Mouse (Mus musculus) brown adipose tissue, adult 24 weeks (tissue): Measurements from ENCODE around the gene Gne. TPM values are rescaled to one million over a fixed set of nuclear protein-coding genes. Genes with fewer than 3 reads are reported as not detected.
"Not testable (repeated sequence)": the region's sequence is repeated elsewhere in the genome, so short reads cannot be mapped to it uniquely, and the experiment has no call there.

Source experiments
- H3K27ac ChIP-seq: fragments of 200-500 bp; replicated peaks from 2 replicates; pipeline ENCODE4 v1.5.1; 2012; ENCODE audit warnings: low read depth, mild to moderate bottlenecking, low read length
- H3K4me1 ChIP-seq: fragments of 200-500 bp; 2 replicates; pipeline ENCODE4 v1.6.1; 2012; ENCODE audit warnings: low read length, mixed read lengths; ENCODE audit not compliant: control insufficient read depth, insufficient read depth, insufficient read length
- H3K4me3 ChIP-seq: fragments of 200-500 bp; 2 replicates; pipeline ENCODE4 v1.5.1; 2012; ENCODE audit warnings: low read depth, mild to moderate bottlenecking, low read length, moderate library complexity; ENCODE audit not compliant: insufficient read depth
- polyA plus RNA-seq: library from polyadenylated mRNA; stranded (reverse); fragments of >200 nt; gene quantifications from 2 replicates; pipeline ENCODE4 v1.2.4, GENCODE M21; 2012; ENCODE audit not compliant: missing spikeins, insufficient read depth, insufficient read length

Gene Gne
- polyA plus RNA-seq, 1 experiment, result 17.4 TPM

GRCm38 (mm10) chr4:44062062-44062461, 21.9 kb downstream of the Gne start:
- no peak overlapping the region for H3K27ac ChIP-seq
- peaks cover 4% of the 10 kb centered on the region; the same call in 1 of the 2 replicates for H3K4me1 ChIP-seq

GRCm38 (mm10) chr4:44059674-44060073, 24.3 kb downstream of the Gne start:
- H3K4me1 ChIP-seq, result no peaks in the 10 kb centered on the region
- no peak overlapping the region for H3K27ac ChIP-seq
- H3K4me3 ChIP-seq, result no peak overlapping the region

More at GRCm38 (mm10) chr4:44062062-44062461, 21.9 kb downstream of the Gne start:
- H3K4me3 ChIP-seq, result no peak overlapping the region

DNA sequence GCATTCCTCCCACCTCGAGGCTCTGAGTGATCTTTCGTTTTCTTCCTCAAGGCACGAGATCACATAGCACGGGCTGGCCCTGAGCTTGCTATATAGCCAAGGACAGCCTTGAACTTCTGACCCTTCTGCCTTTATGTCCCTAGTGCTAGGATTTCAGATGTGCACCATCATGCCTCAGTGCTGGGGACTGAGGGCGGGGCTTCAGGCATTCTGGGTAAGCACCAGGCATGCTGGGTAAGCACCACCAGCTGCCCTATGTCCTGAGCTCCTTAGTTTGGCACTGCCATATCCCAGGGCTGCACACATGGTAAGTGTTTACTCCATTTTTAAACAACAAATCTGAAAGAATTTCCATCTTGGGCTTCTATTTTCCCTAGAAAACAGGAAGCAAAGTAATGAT, 34.2 kb downstream of the Gne start:
- Histone ChIP-seq H3K27ac (no peak overlapping the region), H3K4me3 (no peak overlapping the region), H3K4me1 (no peaks in the 10 kb centered on the region)

DNA sequence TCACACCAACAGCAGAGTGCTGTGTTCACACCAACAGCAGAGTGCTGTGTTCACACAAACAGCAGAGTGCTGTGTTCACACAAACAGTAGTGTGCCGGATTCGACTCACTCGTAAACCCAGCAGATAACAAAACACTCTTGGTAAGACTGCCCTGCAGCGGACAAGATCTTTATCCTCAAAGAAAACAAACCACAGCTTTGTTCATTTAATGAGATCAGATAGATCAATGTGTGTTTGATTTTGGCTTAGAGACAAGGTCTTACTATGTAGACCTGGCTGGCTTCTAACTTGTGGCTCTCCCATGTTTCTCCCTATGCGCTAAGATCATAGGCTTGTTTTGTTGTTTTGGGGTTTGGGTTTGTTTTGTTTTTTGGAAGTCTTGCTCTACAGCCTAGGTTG, 37.9 kb downstream of the Gne start:
- H3K4me1 ChIP-seq, result no peaks in the 10 kb centered on the region
- no peak overlapping the region for H3K27ac ChIP-seq
- H3K4me3 ChIP-seq, result no peak overlapping the region

GRCm38 (mm10) chr4:44044685-44045356, 39.2 kb downstream of the Gne start:
- no peak overlapping the region for H3K4me3 ChIP-seq
- no peaks in the 10 kb centered on the region for H3K4me1 ChIP-seq
- no peak overlapping the region for H3K27ac ChIP-seq

DNA sequence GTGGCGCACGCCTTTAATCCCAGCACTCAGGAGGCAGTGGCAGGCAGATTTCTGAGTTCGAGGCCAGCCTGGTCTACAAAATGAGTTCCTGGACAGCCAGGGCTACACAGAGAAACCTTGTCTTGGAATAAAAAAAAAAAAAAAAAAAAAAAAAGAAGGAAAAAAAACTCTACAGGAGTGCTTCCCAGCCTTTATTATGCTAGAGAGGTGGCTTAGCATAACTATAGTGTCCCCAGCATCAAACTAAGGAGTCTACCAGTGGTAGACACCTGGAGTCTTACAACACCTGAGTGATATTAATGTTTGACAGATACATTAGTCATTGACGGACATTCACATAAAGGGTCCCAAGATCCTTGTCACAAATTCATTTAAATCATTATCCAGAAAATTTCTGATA, 40.8 kb downstream of the Gne start:
- not testable (repeated sequence) for H3K4me1 ChIP-seq, H3K4me3 ChIP-seq, H3K27ac ChIP-seq

DNA sequence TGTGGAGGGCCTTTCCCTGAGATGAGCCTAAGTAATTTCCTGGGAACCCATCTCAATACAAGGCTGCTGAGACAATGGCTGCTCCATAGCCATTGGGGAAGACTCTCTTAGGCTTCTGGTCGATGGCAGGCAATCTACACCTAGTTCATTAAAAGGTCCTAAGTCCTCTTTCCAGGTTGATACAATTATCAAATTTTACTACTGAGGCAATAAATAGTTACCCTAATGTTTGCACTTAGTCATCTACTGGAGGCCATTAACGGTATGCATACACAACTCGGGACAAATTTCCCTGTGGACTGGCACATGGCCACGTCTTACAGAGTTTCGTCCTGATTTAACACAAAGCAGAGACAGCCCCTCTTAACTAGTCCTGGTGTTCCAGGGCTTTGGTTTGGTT, 41.5 kb downstream of the Gne start:
- no peak overlapping the region for H3K27ac ChIP-seq
- H3K4me1 ChIP-seq, result no peaks in the 10 kb centered on the region
- no peak overlapping the region for H3K4me3 ChIP-seq

DNA sequence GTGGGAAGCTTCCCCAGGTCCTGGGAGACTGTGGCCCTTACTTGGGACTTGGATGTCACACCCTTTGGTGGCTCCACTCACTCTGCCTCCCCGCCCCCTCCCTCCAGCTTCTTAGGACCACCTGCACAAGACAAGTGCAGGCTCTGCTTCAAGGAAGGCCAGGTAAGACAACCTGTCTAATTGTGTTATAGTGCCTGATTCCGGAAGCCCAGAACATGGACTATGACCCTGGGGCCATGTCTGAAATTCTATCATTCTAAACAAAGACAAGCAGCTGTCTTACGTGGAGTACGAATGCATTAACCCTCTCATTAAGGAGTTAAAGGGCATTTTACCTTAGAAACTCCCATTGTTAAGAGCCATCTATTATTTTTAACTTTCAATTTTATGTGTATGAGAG, 43.2 kb downstream of the Gne start:
- Histone ChIP-seq H3K27ac (no peak overlapping the region), H3K4me3 (no peak overlapping the region), H3K4me1 (no peaks in the 10 kb centered on the region)

- Histone ChIP-seq H3K4me3 (no peak overlapping the region), H3K4me1 (no peaks in the 10 kb centered on the region), H3K27ac (no peak overlapping the region)
Measured at GRCm38 (mm10) chr4:44036455-44036854, 47.5 kb downstream of the Gne start.

DNA sequence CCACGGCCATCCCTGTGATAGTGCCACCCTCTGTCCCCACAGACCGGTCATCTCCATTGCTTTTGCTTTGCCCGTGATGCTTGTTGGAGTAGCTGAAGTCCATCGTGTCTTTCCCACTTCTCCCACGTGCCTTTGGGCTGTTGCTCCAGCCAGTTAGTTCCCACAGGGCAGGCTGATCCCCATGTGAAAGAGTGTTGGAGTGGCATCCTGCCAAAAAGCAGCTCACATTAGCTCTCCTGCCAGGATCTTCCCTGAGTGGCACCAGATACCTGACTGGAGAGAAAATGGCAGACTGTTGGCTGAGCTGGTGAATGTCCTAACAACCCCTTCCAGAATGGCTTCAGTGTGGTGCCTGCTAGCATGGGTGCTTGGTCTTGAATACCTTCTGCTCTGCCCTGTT, 52.5 kb downstream of the Gne start:
- no peak overlapping the region for H3K4me3 ChIP-seq
- H3K4me1 ChIP-seq, result no peaks in the 10 kb centered on the region; the same call in 1 of the 2 replicates
- H3K27ac ChIP-seq, result no peak overlapping the region

- no peaks in the 10 kb centered on the region; the same call in 1 of the 2 replicates for H3K4me1 ChIP-seq
- no peak overlapping the region for H3K27ac ChIP-seq
- no peak overlapping the region for H3K4me3 ChIP-seq
Measured at GRCm38 (mm10) chr4:44029661-44030066, 54.3 kb downstream of the Gne start.

GRCm38 (mm10) chr4:44028303-44029135, 55.5 kb downstream of the Gne start:
- Histone ChIP-seq H3K4me1 (no peaks in the 10 kb centered on the region; the same call in 1 of the 2 replicates), H3K27ac (no peak overlapping the region), H3K4me3 (no peak overlapping the region)

DNA sequence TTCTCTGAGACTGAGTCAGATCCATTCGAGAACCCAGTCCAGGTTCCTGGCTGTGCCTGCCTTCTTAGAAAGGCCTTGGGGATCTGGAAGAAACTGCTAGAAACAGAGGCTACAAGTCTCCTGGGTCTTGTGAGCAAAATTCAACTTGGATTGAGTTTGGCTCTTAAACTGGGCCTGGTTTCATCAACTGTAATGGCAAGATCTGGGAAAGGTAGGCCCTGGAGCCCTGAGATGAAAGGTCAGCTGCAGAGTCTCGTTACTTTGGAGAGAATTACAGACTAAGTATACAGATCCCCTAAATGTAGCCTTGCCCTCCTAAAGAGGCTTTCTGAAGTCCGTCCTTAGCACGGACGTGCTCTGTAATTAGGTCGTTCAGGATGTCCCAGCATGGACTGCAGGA, 58.4 kb downstream of the Gne start:
- no peak overlapping the region for H3K4me3 ChIP-seq
- no peaks in the 10 kb centered on the region; the same call in 1 of the 2 replicates for H3K4me1 ChIP-seq
- H3K27ac ChIP-seq, result no peak overlapping the region

GRCm38 (mm10) chr4:44024241-44024640, 59.7 kb downstream of the Gne start:
- H3K4me3 ChIP-seq, result no peak overlapping the region
- no peaks in the 10 kb centered on the region for H3K4me1 ChIP-seq
- H3K27ac ChIP-seq, result no peak overlapping the region

GRCm38 (mm10) chr4:44023681-44024080, 60.3 kb downstream of the Gne start:
- Histone ChIP-seq H3K27ac (no peak overlapping the region), H3K4me3 (no peak overlapping the region), H3K4me1 (no peaks in the 10 kb centered on the region)

GRCm38 (mm10) chr4:44022766-44023165, 61.2 kb downstream of the Gne start:
- no peak overlapping the region for H3K27ac ChIP-seq
- H3K4me1 ChIP-seq, result no peaks in the 10 kb centered on the region
- H3K4me3 ChIP-seq, result no peak overlapping the region
